Mouse (Mus musculus): ENCODE data around the gene Brk1.

GRCm38 (mm10) chr6:113599833-113600232 lies 4.7 kb upstream of the Brk1 start:
- TF ChIP-seq GABPA (IDR thresholded peaks at IDR 0.05; ENCODE audit: low read depth, low read length) (no peak), E2F4 (IDR thresholded peaks at IDR 0.05; ENCODE audit: borderline replicate concordance, low read depth, low read length) (no peak), USF2 (IDR thresholded peaks at IDR 0.05; ENCODE audit: borderline replicate concordance in 1 of 2, insufficient read depth in 1 of 2, low read depth in 1 of 2, low read length in 2 of 2) (no peak), ZKSCAN1 (IDR thresholded peaks at IDR 0.05; ENCODE audit: low read depth, low read length) (no peak), TAL1 (IDR thresholded peaks at IDR 0.05; ENCODE audit: low read length) (no peak), CTCF (IDR thresholded peaks at IDR 0.05 in 2 of 3, conservative IDR thresholded peaks at IDR 0.05 in 1 of 3; ENCODE audit: control insufficient read depth in 1 of 3, insufficient read depth in 1 of 3, low read depth in 2 of 3, low read length in 3 of 3, poor library complexity in 1 of 3, severe bottlenecking in 1 of 3) (no peak)
